Mouse (Mus musculus) granulocyte monocyte progenitor cell, adult 5-6 weeks (primary cell): ENCODE data around the gene Rims3. TPM values are rescaled to one million over a fixed set of nuclear protein-coding genes. Genes with fewer than 3 reads are reported as not detected.

ENCODE experiments used
- ATAC-seq: replicated peaks from 2 replicates; pipeline ENCODE4 v1.8.0; 2016; ENCODE audit warnings: mild to moderate bottlenecking, moderate TSS enrichment, inconsistent platforms; ENCODE audit not compliant: poor library complexity, severe bottlenecking
- total RNA-seq, 2 experiments: library from RNA; stranded (forward) in 1 of 2; stranded (reverse) in 1 of 2; fragments of 200-712, 200-1000 nt in 1 of 2; fragments of >200 nt in 1 of 2; fragmentation: Nextera tagmentation in 1 of 2; gene quantifications; 2 replicates each; pipeline ENCODE4 v1.2.3; 2014 to 2017

The Rims3 gene
- total RNA-seq, 2 experiments from 2014 or later: not detected

DNA sequence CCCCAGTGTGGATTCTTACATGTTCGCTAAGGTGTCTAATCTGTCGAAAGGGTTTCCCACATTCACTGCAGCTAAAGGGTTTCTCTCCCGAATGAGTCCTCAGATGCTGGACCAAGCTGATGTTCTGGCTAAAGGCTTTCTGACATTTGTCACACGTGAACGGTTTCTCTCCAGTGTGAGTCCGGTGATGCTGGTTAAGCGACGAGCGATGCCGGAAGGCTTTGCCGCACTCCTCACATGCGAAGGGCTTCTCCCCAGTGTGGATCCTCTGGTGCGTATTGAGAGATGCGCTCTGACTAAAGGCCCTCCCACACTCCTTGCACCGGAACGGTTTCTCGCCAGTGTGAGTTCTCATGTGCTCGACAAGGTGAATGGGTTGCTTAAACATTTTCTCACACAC, 76.1 kb downstream of the Rims3 start:
- ATAC-seq: no peak

DNA sequence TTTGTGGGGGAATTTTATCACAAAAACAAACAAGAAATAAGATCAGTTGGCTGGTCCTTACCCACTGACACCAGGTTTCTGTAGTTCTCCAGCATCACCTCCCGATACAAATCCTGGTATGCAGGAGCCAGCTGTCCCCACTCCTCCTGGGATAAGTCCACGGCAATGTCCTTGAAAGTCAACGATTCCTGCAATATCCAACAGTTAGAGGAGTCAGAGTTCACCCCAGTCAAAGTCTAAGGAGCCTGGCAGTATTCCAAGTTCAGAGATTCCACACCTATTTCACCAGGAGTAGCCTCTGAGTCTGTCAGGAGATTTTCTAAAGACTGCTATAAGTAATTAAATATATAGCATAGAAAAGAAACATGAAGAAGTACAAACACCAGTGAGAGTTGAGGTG, 80.4 kb downstream of the Rims3 start:
- ATAC-seq: no peak

Other genes starting within 250 kb of the Rims3 start
- 4.4 TPM in 2 replicates for gene Cited4, start 188.2 kb upstream of the Rims3 start, total RNA-seq (2014; fragmentation: Nextera tagmentation)
- gene Cited4, start 188.2 kb upstream of the Rims3 start, total RNA-seq (2017): 2.1 and 2.4 TPM in 2 replicates
- gene Kcnq4, start 106.2 kb upstream of the Rims3 start, total RNA-seq (2014; fragmentation: Nextera tagmentation): 0.96 TPM in 1 of 2 replicates, not detected in the other
- not detected in 2 replicates for gene Kcnq4, start 106.2 kb upstream of the Rims3 start, total RNA-seq (2017)
- gene Nfyc, start 23.2 kb upstream of the Rims3 start, total RNA-seq (2014; fragmentation: Nextera tagmentation): 24.9 and 53.4 TPM in 2 replicates
- gene Nfyc, start 23.2 kb upstream of the Rims3 start, total RNA-seq (2017): 45.1 and 61.6 TPM in 2 replicates
- gene Exo5, start 70.2 kb downstream of the Rims3 start, total RNA-seq (2014; fragmentation: Nextera tagmentation): 15.4 and 17.6 TPM in 2 replicates
- 16.4 and 18.1 TPM in 2 replicates for gene Exo5, start 70.2 kb downstream of the Rims3 start, total RNA-seq (2017)
- gene Zfp69, start 96.9 kb downstream of the Rims3 start, total RNA-seq (2014; fragmentation: Nextera tagmentation): 0.66 and 1.1 TPM in 2 replicates
- 0.43 and 0.77 TPM in 2 replicates for gene Zfp69, start 96.9 kb downstream of the Rims3 start, total RNA-seq (2017)
- 44.9 and 53.4 TPM in 2 replicates for gene Smap2, start 162.4 kb downstream of the Rims3 start, total RNA-seq (2014; fragmentation: Nextera tagmentation)
- gene Smap2, start 162.4 kb downstream of the Rims3 start, total RNA-seq (2017): 16.4 and 18.2 TPM in 2 replicates
- gene Col9a2, start 184.6 kb downstream of the Rims3 start, total RNA-seq (2014; fragmentation: Nextera tagmentation): not detected in 2 replicates
- not detected in 2 replicates for gene Col9a2, start 184.6 kb downstream of the Rims3 start, total RNA-seq (2017)
- 45.8 and 60.4 TPM in 2 replicates for gene Zmpste24, start 243.4 kb downstream of the Rims3 start, total RNA-seq (2014; fragmentation: Nextera tagmentation)
- gene Zmpste24, start 243.4 kb downstream of the Rims3 start, total RNA-seq (2017): 61.7 and 81.3 TPM in 2 replicates